Mouse (Mus musculus) olfactory bulb, adult 2 months (tissue): ENCODE data around the gene Ccdc28a. TPM values are rescaled to one million over a fixed set of nuclear protein-coding genes. Genes with fewer than 3 reads are reported as not detected.

Experiments used
- H3K27ac ChIP-seq: fragments of 200-500 bp; 2 replicates; pipeline ENCODE4 v1.5.1; 2012; ENCODE audit warnings: low read depth, low read length; ENCODE audit not compliant: insufficient read depth
- H3K4me1 ChIP-seq: fragments of 200-500 bp; 2 replicates; pipeline ENCODE4 v1.6.1; 2012; ENCODE audit warnings: low read length; ENCODE audit not compliant: control insufficient read depth, insufficient read depth
- H3K4me3 ChIP-seq: fragments of 200-500 bp; 2 replicates; pipeline ENCODE4 v1.5.1; 2012; ENCODE audit warnings: mild to moderate bottlenecking, low read depth, low read length, moderate library complexity; ENCODE audit not compliant: insufficient read depth
- CTCF ChIP-seq: fragments of 200-500 bp; IDR thresholded peaks from 2 replicates; pipeline ENCODE4 v1.5.1; 2012; ENCODE audit warnings: low read depth, mild to moderate bottlenecking, low read length, moderate library complexity; ENCODE audit not compliant: insufficient read depth
- POLR2A ChIP-seq: fragments of 200-500 bp; IDR thresholded peaks from 2 replicates; pipeline ENCODE4 v1.6.1; 2012; ENCODE audit warnings: mild to moderate bottlenecking, low read depth, low read length, moderate library complexity; ENCODE audit not compliant: insufficient read depth
- WGBS: fragments of 180-500 bp; shearing (Covaris S2); methylation state at CpG from one replicate; pipeline ENCODE4 v1.1.7; 2018; 5-methylcytosine and 5-hydroxymethylcytosine counted together
- polyA plus RNA-seq: library from polyadenylated mRNA; stranded (reverse); fragments of >200 nt; gene quantifications from 2 replicates; pipeline ENCODE4 v1.2.4, GENCODE M21; 2012; ENCODE audit warnings: low replicate concordance; ENCODE audit not compliant: missing spikeins, insufficient read depth, insufficient read length

The Ccdc28a gene
- polyA plus RNA-seq, 1 experiment, result not detected

DNA sequence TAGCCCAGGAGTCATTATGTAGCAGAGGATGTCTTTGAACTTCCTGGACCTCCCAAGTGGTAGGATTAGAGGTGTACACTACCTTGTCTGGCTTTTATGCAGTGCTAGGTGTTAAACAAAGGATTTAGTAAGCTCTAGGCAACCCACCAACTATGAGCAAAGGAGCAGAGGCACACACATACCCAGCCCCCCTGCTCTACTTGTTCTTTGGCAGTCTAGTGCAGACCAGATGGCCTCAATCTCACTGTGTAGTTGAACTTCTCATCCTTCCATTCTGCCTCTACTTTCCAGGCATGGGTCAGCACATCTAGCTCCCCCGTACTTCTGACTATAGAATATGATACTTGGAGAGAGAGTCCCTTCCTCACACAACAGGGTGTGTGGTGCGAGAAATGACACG lies 10.4 kb downstream of the Ccdc28a start:
- no peak overlapping the region for H3K27ac ChIP-seq

DNA sequence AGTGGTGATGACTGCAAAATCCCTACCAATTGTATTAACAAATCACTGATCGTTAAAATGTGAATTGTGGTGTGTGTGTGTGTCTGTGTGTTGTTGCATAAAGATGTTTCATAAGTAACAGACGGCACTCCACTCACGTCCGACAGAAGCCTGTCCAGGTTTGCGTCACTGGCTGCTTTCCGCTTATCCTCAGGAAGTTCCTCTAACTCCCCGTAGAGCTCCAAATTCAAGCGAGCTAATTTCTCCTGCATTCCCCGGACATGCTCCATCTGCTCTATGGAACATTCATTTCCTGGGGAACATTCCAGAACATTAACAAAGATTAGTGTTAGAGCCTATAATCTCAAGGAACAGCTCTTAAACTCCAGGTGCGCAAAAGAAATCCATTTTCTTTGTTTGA lies 15.4 kb downstream of the Ccdc28a start:
- no peak overlapping the region for H3K27ac ChIP-seq
- no peak for TF ChIP-seq POLR2A
- no peak for TF ChIP-seq CTCF
- 88% methylated on average over 10 of the region's 10 CpGs for WGBS
- H3K4me3 ChIP-seq, result no peak overlapping the region
- peaks cover 3% of the 10 kb centered on the region; the same call in 1 of the 2 replicates for H3K4me1 ChIP-seq

More for the DNA sequence above, 10.4 kb downstream of the Ccdc28a start:
- 97% methylated on average over 3 of the region's 3 CpGs for WGBS
- H3K4me3 ChIP-seq, result no peak overlapping the region
- H3K4me1 ChIP-seq, result no peaks in the 10 kb centered on the region
- no peak for TF ChIP-seq CTCF
- TF ChIP-seq POLR2A, result no peak

DNA sequence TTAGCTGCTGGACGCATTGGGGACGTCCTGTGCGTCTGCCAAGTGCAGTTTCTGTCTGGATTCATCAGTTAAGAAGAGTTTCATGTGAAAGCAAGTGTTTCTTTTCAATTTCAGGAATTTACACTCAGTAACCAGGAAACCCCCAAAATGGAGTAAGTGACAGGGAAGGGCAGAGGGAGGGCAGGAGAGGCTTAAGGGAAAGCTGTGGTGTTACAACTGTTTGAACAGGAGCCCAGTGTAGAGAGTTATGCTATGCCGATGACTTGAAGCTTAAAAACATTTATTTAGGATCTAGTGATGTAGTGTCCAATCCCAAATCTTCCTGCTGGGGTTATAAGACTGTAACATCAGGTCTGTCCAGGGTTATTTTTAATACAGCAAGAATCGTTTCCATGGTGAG lies 20.7 kb downstream of the Ccdc28a start:
- 71% methylated on average over 5 of the region's 5 CpGs for WGBS
- no peak overlapping the region for H3K4me3 ChIP-seq
- peaks cover 8% of the 10 kb centered on the region for H3K4me1 ChIP-seq
- no peak for TF ChIP-seq CTCF
- H3K27ac ChIP-seq, result no peak overlapping the region

DNA sequence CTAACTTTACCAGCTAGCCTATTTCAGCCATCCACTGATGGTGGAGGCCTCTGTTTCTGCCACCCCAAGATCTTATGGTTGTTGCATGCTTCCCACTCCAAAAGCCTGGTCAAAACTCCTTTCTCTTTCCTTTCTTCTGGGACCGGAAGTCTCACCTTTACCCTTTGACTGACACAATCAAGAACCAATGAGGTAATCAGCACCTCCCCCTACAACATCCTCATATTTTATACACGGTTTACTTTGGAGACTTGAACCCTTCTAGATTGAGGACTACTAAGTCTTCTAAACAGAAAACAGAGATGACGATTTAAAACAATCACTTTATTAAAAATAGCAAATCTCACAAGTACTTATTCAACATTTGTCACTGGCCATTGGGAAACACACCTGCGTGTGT lies 21.4 kb downstream of the Ccdc28a start:
- Histone ChIP-seq H3K27ac (no peak overlapping the region), H3K4me3 (no peak overlapping the region), H3K4me1 (peaks cover 8% of the 10 kb centered on the region)
- TF ChIP-seq CTCF (no peak), POLR2A (no peak)
- 85% methylated on average over 4 of the region's 4 CpGs for WGBS

DNA sequence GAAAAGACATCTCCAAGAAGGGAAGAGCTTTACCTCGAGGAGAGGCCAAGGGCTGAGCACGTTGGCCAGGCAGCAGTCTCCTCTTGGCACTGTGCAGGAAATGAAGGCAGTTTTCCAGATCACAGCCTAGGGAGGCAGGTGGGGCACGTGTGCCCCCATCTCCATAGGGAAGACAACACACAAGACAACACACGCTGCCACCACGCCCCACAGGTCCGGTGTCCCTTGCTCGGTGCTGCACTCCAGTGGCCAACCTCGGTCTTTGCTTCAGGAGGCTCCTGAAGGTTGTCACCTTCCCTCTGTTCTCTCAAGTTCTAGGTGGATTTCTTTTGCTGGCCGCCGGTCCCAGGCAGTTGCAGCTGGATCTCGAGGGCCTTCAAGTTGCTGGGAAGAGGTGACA lies 24.1 kb downstream of the Ccdc28a start, which contains the start of gene Ect2l:
Ect2l (minus strand) TSS at position 165 of the 400 bp plus-strand sequence.
- no peak within 1 kb of the TSS for H3K27ac ChIP-seq
- WGBS, result 14% methylated on average over 11 of the region's 11 CpGs
- H3K4me1 ChIP-seq, result peaks cover 8% of the 10 kb centered on the region
- no peak within 1 kb of the TSS for H3K4me3 ChIP-seq
- TF ChIP-seq POLR2A (no peak), CTCF (peak; percentile 50; the same call in 1 of the 2 replicates)

DNA sequence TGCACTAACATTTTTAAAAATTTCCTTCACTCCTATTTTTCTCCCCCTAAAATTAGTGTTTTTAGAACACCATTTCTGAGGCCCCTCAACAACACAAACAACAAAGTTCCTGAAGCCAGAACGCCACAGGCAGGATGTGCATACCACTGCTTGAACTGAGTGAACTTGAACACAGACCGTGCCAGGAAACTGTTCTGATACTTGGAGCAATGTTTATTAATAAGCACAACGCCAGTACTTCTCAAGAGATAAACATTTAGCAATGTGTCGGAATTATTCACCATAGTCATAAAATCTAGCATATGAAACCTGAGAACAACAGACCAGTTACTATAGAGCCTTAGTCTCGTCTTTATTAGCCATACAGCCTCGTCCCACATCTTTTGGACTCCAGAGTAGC lies 24.7 kb downstream of the Ccdc28a start:
- no peak overlapping the region for H3K4me3 ChIP-seq
- no peak overlapping the region for H3K27ac ChIP-seq
- TF ChIP-seq CTCF (no peak), POLR2A (no peak)
- peaks cover 8% of the 10 kb centered on the region for H3K4me1 ChIP-seq
- WGBS, result 76% methylated on average over 6 of the region's 6 CpGs

DNA sequence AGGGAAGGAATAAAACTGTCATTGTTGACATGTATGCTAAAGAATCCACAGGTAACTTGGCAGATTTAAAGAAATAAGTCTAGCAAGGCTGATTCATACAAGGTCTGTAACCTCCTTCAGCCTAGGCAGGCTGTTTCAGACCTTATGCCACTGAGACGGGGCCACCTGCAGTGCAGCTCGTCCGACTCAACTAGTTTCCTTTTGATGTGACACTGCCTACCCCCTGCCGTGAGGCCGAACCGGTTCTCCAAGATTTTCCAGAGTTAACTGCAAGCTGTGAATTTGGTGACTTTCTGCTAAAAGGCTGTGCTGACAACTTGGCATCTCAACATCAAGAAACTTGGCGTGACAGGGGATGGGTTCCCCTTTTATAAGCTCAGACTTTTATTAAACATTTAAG lies 30.7 kb downstream of the Ccdc28a start:
- TF ChIP-seq POLR2A (no peak), CTCF (no peak)
- 50% methylated on average over 7 of the region's 7 CpGs for WGBS
- no peaks in the 10 kb centered on the region for H3K4me1 ChIP-seq
- no peak overlapping the region for H3K4me3 ChIP-seq
- H3K27ac ChIP-seq, result no peak overlapping the region

DNA sequence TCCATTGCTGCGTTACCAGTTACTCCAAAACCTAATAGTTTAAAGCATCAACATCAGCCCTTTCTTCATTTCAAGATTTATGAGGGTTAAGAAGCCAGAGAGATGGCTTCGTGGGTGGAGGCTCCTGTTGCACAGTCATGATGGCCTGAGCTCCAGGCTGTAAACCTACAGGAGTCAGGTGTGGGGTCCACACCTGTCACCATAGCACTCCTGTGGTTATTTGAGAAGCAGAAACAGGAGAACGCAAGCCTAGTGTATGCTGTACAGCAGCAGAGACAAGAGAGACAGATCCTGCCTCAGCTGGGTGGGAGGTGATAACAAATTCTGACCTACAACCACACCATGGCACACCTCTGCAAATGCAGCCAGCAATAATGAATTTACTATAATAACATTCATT lies 32.4 kb downstream of the Ccdc28a start:
- TF ChIP-seq POLR2A (no peak), CTCF (no peak)
- Histone ChIP-seq H3K27ac (no peak overlapping the region), H3K4me1 (peaks cover 3% of the 10 kb centered on the region; the same call in 1 of the 2 replicates), H3K4me3 (no peak overlapping the region)
- 96% methylated on average over 3 of the region's 3 CpGs for WGBS

DNA sequence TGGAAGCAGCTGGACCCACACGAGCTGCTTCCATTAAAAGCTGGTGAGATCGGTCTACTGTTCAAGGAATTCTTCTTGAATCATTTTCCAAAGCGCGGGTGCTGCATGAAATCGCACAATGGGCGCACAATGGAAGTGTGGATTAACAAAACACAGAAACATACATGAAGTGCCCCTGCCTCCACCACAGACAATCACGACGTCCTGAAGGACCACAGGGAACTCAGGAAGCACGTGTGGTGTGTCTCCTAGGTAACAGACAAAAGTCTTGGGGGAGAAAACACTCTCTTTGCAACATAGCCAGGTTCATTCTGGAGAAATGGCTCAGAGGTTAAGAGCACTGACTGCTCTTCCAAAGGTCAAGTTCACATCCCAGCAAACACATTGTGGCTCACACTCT lies 34.1 kb downstream of the Ccdc28a start:
- Histone ChIP-seq H3K27ac (no peak overlapping the region), H3K4me3 (no peak overlapping the region), H3K4me1 (peaks cover 3% of the 10 kb centered on the region; the same call in 1 of the 2 replicates)
- 65% methylated on average over 9 of the region's 9 CpGs for WGBS
- TF ChIP-seq POLR2A, result no peak
- TF ChIP-seq CTCF, result no peak

DNA sequence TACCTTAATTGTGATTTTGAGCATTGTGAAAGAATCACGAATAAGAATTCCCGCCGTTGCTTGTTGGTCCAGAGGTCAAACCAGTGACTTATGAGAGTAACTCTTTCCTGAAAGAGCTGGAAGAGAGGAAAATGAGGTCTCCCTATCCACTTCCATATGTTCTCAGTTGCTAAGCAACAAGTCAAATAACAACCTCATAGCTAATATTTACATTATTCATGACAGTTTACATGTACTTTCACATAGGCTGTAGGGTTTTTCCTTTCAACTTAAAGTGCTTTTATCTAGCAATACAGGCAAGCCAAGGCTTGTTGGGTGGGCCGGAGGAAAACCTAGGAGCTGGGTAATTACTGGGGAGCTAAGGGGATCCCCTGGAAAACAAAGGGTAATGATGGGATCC lies 34.9 kb downstream of the Ccdc28a start:
- 87% methylated on average over 4 of the region's 4 CpGs for WGBS
- Histone ChIP-seq H3K4me1 (peaks cover 3% of the 10 kb centered on the region; the same call in 1 of the 2 replicates), H3K4me3 (no peak overlapping the region), H3K27ac (no peak overlapping the region)
- TF ChIP-seq CTCF (no peak), POLR2A (no peak)
